Mouse (Mus musculus) lung, adult 2 months (tissue): Measurements from ENCODE around the gene 5730522E02Rik. TPM values are rescaled to one million over a fixed set of nuclear protein-coding genes. Genes with fewer than 3 reads are reported as not detected.

Source experiments
- DNase-seq: peaks from one replicate; pipeline ENCODE4 v3.0.0; 2022
- H3K4me1 ChIP-seq: fragments of 200-500 bp; 2 replicates; pipeline ENCODE4 v1.6.1; 2011; ENCODE audit warnings: low read length; ENCODE audit not compliant: control insufficient read depth, insufficient read depth
- H3K4me3 ChIP-seq: fragments of 200-500 bp; replicated peaks from 2 replicates; pipeline ENCODE3; 2011; ENCODE audit warnings: low read depth, mild to moderate bottlenecking, control low read depth, low read length; ENCODE audit errors: extremely low read depth
- CTCF ChIP-seq: fragments of 200-500 bp; IDR thresholded peaks from 2 replicates; pipeline ENCODE4 v1.5.1; 2011; ENCODE audit warnings: mild to moderate bottlenecking, low read length, control low read depth; ENCODE audit not compliant: insufficient read depth
- POLR2A ChIP-seq: fragments of 200-500 bp; IDR thresholded peaks from 2 replicates; pipeline ENCODE4 v1.6.1; 2011; ENCODE audit warnings: low read depth, mild to moderate bottlenecking, control low read depth, low read length, borderline replicate concordance; ENCODE audit errors: extremely low read depth
- WGBS: fragments of 180-500 bp; shearing (Covaris S2); methylation state at CpG from one replicate; pipeline ENCODE4 v1.1.7; 2018; 5-methylcytosine and 5-hydroxymethylcytosine counted together
- polyA plus RNA-seq: library from polyadenylated mRNA; depleted of rRNA; stranded (reverse); fragments of >200 nt; gene quantifications from 2 replicates; pipeline ENCODE4 v1.2.3, GENCODE M21; 2012

The 5730522E02Rik gene
- polyA plus RNA-seq, 1 experiment: 0.28 TPM

GRCm38 (mm10) chr11:26072101-26072500 is 138.5 kb downstream of the 5730522E02Rik start:
- no peaks in the 10 kb centered on the region for H3K4me1 ChIP-seq
- WGBS: 61% methylated on average over 4 of the region's 4 CpGs
- no peak overlapping the region for H3K4me3 ChIP-seq
- TF ChIP-seq CTCF (no peak), POLR2A (no peak)
- no peak for DNase-seq

GRCm38 (mm10) chr11:26063252-26063651 is 147.3 kb downstream of the 5730522E02Rik start:
- TF ChIP-seq POLR2A (no peak), CTCF (no peak)
- WGBS: 59% methylated on average over 2 of the region's 2 CpGs
- Histone ChIP-seq H3K4me3 (no peak overlapping the region), H3K4me1 (no peaks in the 10 kb centered on the region)
- DNase-seq: no peak

GRCm38 (mm10) chr11:26061471-26062137 is 149.0 kb downstream of the 5730522E02Rik start:
- Histone ChIP-seq H3K4me1 (no peaks in the 10 kb centered on the region), H3K4me3 (no peak overlapping the region)
- TF ChIP-seq CTCF (no peak), POLR2A (no peak)
- DNase-seq: no peak
- 77% methylated on average over 8 of the region's 8 CpGs for WGBS

GRCm38 (mm10) chr11:26013527-26013926 is 197.0 kb downstream of the 5730522E02Rik start:
- no peaks in the 10 kb centered on the region for H3K4me1 ChIP-seq
- TF ChIP-seq POLR2A: no peak
- TF ChIP-seq CTCF: no peak
- no peak overlapping the region for H3K4me3 ChIP-seq
- DNase-seq: no peak
- WGBS: 72% methylated on average over 2 of the region's 2 CpGs

GRCm38 (mm10) chr11:26004018-26004417 is 206.5 kb downstream of the 5730522E02Rik start:
- WGBS: 81% methylated on average over 4 of the region's 4 CpGs
- no peak overlapping the region for H3K4me3 ChIP-seq
- no peaks in the 10 kb centered on the region for H3K4me1 ChIP-seq
- no peak for TF ChIP-seq CTCF
- TF ChIP-seq POLR2A: no peak
- DNase-seq: no peak

GRCm38 (mm10) chr11:25999738-26000137 is 210.8 kb downstream of the 5730522E02Rik start:
- DNase-seq: no peak
- WGBS: 80% methylated on average over 5 of the region's 5 CpGs
- no peak overlapping the region for H3K4me3 ChIP-seq
- no peak for TF ChIP-seq CTCF
- no peak for TF ChIP-seq POLR2A
- H3K4me1 ChIP-seq: no peaks in the 10 kb centered on the region

- Histone ChIP-seq H3K4me1 (no peaks in the 10 kb centered on the region), H3K4me3 (no peak overlapping the region)
- no peak for DNase-seq
- 81% methylated on average over 4 of the region's 4 CpGs for WGBS
- no peak for TF ChIP-seq CTCF
- no peak for TF ChIP-seq POLR2A
Observed at GRCm38 (mm10) chr11:25997469-25997868, 213.1 kb downstream of the 5730522E02Rik start.

GRCm38 (mm10) chr11:25994128-25994527 is 216.4 kb downstream of the 5730522E02Rik start:
- Histone ChIP-seq H3K4me3 (no peak overlapping the region), H3K4me1 (no peaks in the 10 kb centered on the region)
- no peak for TF ChIP-seq POLR2A
- no peak for TF ChIP-seq CTCF
- 53% methylated on average over 2 of the region's 2 CpGs for WGBS
- DNase-seq: no peak

GRCm38 (mm10) chr11:25992216-25992615 is 218.3 kb downstream of the 5730522E02Rik start:
- no peak for DNase-seq
- Histone ChIP-seq H3K4me1 (no peaks in the 10 kb centered on the region), H3K4me3 (no peak overlapping the region)
- 93% methylated on average over 1 of the region's 1 CpGs for WGBS
- TF ChIP-seq CTCF: no peak

GRCm38 (mm10) chr11:25978736-25979276 is 231.8 kb downstream of the 5730522E02Rik start:
- WGBS: 72% methylated on average over 5 of the region's 5 CpGs
- no peak for TF ChIP-seq CTCF
- no peak for TF ChIP-seq POLR2A
- no peaks in the 10 kb centered on the region for H3K4me1 ChIP-seq
- DNase-seq: no peak
- no peak overlapping the region for H3K4me3 ChIP-seq

- Histone ChIP-seq H3K4me3 (no peak overlapping the region), H3K4me1 (no peaks in the 10 kb centered on the region)
- WGBS: 65% methylated on average over 5 of the region's 5 CpGs
- no peak for DNase-seq
- no peak for TF ChIP-seq POLR2A
- TF ChIP-seq CTCF: no peak
Observed at GRCm38 (mm10) chr11:25941504-25941903, 269.1 kb downstream of the 5730522E02Rik start.
